Mouse (Mus musculus) fibroblast of lung, adult 2 months (primary cell): ENCODE data around the gene Gas1.

Experiments used
- DNase-seq: peaks from one replicate; pipeline ENCODE4 v3.0.0-alpha.2; 2011; ENCODE audit warnings: low read depth

Gene Gas1

DNA sequence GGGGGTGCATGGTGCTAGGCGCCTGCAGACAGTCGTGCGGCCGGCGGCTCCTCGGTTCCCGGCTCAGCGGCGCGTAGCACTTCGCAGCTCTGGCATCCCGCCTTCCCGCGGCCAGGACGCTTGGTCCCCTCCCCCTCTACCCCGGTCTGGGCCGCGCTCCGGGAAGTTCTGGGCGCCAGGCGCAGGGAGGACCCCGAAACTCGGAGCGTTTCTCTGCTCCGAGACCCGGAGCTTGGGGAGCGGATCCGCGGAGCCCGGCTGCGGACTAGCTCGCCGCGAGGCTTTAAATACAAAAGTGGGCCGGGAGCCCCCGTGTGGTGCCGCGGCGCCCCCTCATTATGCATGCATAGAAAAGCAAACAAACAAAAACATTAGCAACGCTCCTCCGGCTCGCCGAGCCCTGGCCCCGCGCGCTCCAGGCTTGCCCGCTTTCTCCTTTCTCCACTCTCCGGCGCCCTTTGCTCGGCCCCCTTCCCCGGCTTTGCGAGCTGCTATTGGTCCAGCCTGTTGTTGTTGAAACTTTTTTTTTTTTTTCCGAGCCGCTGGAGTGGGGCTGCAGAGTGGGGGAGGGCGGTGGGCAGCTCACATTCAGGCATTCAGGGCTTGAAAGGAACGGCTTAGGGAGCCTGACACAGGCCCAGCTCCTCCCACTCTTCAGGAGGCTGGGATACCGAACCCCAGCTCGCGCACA lies at the start of gene Gas1:
Gas1 (minus strand) TSS at position 260 of the 691 bp plus-strand sequence.
- DNase-seq, result peak; percentile 97

DNA sequence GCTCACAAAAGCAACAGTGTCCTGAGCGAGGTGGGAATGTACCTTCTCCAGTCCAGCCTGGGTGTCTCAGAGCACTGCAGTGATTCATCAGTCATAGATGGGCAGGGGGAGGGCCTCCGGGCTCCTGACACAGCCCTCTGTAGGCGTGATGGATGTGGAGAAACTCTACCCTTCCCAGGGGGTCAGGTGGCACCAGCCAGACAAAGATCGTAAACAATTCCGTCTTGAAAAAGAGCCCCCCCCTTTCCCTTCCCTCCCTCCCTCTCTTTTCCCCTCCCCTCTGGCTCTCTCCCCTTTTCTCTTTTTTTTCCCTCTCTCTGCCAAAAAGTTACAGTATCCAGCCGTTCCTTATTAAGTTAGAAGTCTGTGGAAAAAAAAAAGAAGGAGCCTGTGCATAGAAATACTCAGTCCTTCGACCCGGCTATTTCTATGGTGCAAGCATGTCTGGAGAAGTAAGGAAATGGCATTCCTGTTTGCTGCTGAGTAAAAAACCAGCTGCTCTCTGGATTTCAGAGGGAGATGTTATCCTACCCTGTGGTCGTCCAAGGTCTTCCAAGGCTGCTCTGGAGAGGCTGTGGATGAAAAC lies 49.2 kb upstream of the Gas1 start:
- peak; percentile 95 for DNase-seq

DNA sequence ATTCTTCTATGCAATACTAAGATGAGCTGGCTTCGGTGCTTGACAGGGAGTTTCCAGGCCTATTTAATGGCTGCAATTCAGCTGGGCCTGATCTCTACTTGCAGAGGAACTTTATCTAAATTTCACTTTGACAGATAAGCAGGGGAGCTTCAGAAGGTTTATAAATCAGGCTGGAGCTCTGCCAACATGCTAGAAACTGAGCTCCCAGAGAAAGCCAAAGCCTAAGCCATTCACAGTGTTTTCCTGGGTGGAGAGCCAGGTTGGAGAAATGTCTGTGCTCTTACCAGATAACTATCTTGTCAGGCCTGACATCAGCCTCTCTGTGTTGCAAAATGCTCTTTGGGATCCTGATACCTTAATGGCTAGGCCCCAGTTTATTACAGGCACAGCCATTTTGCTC lies 48.6 kb upstream of the Gas1 start:
- no peak for DNase-seq

DNA sequence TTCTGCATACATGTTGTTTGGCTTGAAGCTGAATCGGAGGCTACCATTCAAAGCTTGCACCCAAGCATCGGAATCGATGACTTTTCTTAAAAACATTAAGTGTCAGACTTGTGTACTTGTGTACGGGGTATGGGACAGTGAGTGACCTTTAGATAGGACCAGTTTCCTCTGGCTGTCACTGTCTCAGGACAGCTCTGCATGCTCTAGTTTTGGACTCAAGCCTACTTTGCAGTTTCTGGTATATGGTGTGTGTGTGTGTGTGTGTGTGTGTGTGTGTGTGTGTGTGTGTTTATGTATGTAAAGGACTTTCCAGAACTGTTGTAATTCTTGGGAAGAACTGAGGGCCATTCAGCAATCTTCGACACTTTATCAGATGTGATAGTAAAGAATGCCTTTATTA lies 48.1 kb upstream of the Gas1 start:
- DNase-seq, result no peak

DNA sequence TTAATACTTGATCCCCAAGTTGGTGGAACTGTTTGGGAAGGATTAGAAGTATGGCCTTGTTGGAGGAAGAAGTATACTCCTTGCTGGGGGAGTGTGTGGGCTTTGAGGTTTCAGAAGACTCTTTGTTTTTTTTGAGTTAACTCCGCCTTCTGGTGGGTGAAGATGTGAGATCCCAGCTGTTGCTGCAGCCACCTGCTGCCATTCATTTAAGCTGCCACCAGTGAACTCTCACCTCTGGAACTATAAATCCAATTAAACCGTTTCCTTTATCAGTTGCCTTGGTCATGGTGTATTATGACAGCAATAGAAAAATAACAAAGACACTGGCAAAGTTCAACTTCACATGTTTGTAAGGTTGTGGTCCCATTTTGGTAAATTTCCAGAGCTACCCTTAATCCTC lies 46.6 kb upstream of the Gas1 start:
- DNase-seq, result no peak

DNA sequence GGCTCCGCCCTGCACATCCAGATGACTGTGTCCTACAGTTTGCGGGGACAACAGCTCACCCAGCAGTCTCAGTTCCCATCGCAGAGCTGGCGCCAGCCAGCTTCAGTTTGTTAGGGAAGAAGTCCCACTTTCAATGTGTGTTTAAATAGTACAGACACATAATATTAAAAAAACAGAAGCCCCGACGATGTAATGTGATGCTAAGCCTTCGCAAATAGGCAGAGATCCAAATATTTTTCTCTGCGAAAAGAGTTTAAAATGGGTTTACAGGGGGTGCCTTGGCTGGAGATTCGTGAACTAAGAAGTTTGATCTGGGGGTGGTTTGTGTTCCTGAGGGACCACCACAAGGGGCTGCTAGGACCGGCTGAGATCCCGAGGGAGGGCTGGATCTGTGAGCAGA lies 45.2 kb upstream of the Gas1 start:
- no peak for DNase-seq

DNA sequence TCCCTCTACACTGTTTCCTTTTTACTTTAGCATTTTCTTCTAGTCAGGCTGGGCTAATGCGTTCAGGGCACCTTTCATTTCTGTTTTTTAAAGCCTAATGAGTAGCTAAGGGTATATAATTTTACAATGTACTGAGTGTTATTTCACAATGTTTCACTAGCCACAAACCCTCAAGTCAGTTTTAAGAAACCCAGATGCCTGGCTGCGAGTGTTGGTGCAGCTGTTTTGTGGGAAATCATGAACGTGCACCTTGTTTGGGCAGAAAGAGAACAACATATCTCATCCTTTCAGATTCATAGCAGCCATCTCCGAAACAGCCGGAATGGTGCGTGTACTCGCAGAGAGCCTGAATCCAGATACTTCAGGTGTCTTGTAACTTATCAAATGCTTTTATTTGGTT lies 36.7 kb upstream of the Gas1 start:
- no peak for DNase-seq

DNA sequence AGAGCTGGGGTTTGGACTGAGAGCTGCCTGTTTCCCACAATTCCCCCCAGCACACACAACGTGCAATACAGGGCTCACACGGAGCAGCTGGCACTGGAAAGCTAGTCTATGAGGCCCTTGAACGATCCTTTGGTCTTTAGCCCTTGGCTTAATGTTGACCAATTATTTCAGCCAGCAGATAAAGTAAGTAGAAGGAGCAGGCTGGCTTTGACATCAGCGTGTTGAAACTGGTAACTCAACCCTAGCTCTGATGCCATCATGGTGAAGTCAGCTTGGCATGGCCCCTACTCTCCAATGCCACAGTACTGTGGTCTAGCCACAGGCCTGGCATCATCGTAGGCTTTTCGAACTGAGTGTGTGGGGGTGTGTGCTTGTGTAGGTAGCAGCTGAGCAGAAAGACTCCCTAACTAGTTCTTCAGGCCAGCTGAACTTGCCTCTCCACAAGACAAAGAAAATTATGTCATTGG lies 30.0 kb upstream of the Gas1 start:
- peak; percentile 87 for DNase-seq

DNA sequence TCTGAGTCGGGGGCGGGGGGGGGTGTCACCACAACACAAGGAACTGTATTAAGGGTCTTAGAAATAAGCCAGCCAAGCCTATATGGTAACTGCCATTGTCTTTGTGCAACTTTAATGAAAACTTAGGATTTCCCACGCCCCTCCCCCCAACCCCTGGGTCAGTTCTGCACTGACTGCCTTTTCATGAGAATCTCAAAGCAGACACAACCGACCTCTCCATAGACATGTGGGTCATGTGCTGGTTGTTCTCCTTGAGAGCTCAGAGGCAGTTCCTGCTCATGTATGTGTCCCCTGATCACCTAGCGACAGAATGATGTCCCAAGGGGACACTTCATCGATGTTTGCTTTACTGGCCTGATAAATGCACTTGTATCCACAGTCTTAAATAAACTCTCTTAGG lies 27.6 kb upstream of the Gas1 start:
- DNase-seq, result no peak

DNA sequence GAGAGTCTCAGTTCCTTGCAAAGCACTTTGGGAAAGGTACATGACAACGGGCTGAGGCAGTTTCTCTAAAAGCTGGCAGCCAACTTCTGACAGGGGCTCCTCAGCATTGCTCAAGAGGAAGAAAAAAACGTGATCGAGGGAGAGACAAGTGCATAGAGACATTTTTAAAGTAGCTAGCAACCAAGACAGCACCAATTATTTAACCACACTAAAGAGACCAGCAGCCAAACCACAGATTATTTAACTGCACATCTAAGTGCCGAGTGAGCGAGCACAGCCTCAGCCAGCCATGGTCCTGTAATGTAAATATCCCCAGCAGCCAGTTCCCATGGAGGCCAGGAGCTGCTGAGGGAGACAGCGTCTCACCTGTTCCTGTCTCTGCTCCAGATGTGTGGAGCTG lies 16.1 kb upstream of the Gas1 start:
- DNase-seq, result peak; percentile 76

DNA sequence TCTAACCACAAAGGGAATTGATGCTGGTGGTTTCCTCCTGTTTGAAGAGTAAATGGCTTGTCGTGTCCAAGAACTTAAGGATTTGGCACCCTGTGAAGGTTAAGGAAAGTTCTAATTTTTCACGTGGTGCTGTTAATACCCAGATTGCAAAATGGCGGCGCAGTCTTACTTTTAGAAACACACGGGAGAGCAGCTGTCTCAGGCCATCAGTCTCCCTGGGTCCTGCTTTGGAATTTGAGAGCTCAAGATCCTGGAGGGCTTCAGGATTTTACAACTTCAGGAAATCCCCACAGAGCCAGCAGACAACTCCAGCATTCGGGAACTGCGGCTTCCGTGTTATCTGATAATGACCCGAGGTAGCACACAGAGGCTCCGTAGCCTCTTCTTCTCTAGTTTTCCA lies 12.8 kb upstream of the Gas1 start:
- DNase-seq, result no peak

DNA sequence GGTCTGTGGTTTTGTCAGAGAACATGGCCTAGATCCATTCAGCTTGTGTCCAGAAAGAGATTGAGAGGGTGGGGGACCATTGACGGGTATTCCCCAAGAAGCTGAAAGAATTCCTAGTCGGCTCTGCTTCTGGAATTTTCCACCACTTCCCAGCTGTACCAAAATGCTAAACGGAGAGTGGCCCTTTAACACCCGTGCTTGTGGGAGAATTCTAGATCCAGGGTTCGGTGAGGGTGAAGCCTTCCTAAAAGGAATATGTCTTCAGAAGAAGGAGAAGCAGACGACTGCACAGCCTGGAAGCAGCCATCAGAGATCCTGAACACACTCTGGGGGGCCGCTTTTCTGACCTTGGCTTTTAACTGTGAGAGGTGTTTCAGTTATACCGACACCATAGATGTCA lies 11.8 kb upstream of the Gas1 start:
- DNase-seq, result no peak

DNA sequence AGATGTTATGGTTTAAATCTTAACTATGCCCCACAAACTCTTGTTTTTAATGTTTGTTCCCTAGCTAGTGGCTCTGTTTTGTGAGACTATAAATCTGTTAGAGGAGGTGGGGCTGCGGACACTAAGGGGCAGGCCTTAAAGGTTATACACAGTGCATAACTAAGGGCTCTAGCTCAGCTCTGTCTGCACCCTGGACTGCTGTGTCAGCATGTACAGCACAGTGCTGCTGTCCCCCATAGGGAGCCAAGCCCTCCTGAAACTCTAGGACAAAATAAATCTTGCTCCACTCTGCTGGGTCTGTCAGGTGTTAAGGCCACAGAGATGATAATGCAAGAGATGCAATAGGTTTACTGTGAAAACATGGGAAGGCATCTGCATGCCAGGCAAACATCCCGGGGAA lies 10.1 kb upstream of the Gas1 start:
- DNase-seq, result no peak

DNA sequence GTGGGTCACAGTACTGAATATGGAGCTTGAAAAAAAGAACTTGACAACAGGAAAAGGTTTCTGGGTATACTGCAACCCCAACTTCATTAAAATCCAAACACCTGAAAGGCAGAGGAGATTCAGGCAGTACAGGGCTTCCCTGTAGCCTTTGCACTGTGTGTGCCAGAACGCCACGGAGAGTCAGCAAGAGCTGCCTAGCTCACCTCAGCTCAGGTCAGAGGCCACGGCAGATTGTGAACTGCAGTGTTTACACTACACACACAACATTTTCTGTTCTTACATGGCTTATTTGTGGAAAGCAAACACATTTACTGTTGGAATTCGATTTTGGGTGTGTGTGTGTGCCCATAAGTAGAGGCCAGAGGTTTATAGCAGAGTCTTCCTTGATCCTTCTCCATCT lies 5.2 kb upstream of the Gas1 start:
- DNase-seq, result no peak

DNA sequence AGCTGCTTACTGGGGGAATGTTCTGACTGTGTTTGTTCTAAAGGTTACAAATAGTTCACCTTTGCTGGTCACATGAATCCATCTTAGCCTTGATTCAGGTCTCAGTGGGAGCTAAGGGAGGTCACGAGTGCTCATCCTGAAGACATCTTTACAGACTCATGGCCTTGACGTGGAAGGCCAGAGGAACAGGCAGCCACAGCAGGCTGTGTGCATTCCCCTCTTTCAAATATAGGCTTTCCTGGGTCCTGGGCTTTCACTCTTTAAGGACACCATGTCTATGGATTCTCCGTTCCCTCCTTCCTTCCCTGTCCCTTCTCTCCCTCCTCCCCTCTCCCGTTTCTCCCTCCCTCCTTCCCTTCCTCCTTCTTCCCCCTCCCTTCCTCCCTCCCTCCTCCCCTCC lies 2.5 kb upstream of the Gas1 start:
- no peak for DNase-seq

DNA sequence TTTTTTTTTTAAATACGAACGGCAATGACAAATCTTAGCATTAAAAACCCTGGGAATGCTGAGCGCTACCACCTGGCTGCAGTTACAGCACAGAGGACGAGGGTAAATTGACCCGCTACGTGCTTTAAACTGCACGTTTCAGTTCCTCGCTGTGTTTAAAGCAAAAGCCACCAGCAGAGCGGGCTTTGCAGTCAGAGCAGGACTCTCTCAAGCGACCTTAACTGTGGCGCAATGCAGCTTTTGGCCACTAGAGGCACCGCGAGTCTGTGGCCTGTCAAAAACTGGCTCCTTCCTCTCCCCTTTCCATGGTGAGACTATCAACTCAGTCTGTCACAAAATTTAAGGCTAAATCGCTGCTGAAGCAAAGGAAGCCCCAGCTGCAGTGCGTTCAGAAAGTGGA lies 1.3 kb upstream of the Gas1 start:
- DNase-seq, result peak; percentile 89

DNA sequence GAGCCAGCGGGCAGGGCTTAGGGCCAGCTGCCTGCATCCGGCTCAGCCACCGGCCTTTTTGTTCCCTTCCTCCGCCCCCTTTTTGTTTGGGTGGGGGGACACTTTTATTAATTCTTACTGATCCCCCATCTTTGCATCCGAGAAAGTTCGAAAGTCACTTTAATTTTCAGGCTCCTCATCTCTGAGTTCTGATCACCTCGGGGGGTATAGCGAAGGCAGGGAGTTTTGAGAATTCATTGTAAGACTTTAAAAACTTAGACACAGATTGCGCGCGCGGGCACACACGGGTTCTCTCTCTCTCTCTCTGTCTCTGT lies 589 bp upstream of the Gas1 start:
- DNase-seq, result no peak

DNA sequence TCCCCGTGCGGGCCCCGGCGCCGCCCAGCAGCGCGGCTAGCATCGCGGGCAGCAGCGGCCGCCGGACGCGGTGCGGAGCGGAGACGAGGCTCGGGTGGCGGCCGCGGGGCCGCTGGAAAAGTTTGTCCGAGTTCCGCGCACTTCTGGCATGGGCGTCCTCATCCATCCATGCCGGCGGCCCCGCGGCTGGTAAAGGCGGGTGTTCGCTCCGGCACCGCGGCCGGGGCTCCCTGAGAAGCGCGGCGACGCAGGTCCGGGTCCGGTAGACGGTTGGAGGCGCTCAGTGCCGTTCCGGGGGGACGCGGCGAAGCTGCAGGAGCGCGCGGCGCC lies 424 bp downstream of the Gas1 start:
- no peak for DNase-seq

DNA sequence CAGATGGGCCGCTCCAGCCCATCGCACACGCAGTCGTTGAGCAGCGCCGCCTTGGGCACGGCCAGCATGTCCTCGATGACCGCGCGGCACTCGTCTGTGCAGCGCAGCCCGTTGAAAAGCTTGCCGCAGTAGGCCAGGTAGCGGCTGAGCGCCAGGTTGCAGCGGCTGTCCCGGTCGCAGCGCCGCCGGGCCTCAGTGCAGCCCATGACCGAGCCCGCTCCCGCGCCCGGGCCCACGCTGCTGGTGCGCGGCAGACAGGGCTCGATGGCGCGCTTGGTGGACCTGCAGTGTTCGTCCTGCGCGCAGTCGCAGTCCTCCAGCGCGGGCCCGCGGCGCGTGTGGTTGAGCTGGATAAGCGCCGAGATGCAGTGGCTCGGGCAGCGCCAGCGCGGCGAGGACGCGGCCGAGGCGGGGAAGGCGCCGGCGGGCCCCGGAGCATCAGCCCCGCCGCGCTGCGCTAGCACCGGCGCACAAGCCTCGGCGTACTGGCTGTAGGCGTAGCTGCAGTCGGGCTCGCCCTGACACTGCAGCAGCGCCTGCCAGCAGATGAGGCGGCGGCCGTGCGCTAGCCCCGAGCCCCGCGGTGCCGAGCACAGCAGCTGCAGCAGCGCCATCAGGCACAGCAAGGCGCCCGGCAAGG lies 909 bp downstream of the Gas1 start:
- DNase-seq, result no peak

DNA sequence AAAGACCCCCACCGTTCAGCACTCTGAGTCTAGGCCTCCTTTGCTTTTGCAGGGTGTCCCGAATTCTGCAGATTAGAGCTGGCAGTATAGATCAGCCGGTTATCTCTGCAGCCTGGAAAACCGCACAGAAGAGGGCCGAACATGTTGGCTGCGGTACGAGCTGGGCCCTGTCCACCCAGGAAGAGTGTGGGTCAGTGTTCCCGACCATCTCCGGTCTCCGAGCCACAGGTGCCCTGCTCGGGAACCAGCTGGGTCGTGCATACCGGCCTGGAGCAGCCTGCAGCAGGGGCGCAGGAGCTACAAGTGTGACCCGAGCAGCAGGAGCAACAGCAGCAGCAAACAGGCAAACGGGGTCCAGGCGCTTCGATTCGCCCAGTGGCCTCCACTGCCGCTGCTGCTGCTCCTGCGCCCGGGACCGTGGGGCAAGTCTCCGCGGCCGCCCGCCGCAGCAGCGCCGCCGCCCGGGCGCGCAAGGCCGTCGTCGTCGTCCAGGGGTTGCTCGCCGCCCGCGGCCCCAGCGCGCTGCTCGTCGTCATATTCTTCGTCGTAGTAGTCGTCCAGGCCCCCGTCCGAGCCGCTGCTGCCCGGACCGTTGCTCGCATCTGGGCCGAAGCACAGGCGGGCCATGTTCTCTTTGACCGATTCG lies 1.6 kb downstream of the Gas1 start:
- no peak for DNase-seq

DNA sequence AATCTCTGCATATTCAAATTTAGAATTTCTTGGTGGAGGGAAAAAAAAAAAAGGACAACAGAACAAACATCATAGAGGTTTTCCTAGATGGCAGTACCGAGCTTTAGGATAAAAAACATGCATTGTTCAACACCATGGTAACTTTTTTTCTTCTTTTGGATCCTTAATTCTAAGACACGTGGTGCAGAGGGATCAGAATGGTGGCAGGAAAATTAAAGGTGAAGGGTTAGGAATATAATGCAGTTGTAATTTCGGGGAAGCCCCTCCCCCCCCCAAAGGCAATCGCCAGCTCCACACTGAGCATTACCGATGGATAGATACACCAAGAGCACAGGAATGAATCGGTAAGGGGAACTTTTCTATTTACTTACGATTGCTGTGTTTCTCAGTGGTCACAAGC lies 2.2 kb downstream of the Gas1 start:
- DNase-seq, result no peak

DNA sequence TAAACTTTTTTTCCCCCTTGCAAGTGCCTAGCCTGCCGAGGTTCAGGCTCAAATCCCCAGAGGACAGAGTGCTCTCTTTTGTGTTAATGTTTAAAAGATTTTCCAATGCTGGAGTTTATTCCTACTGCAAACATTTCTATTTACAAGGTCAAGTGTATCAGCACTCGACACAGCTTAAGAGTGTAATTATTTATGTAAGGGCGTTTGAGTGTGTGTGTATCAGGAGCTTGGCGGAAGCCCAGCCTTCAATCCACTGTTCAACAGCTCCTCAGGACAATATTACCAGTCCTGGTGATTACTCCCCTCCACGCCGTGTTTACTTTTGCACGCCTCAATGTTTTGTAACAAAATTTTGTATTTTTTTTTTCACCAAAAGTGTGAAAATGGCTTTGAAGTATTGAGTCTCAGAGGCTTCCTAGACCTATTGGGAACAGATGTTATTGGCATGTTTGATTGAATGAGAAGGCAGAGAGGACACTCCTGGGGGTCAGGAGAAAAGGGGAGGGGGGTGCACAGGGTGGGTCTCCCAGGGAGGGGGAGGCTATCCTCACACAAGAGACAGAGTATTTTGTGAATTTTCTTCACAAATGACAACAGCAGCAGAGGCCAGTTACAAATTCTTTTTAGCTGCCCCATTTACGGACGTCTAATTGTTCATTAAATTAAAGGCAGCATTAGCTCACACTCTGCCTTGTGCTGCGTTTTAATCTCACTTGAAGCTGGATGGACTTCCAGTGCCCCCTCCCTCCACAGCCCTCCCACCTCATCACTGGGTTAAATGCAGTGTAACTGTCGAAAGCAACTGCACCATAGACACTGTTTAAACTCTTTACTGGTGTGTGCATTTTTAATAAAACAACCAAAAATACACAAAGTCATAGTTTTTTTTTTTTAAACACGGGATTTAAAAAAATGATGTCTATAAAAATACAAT lies 3.3 kb downstream of the Gas1 start:
- no peak for DNase-seq
